Mouse (Mus musculus): ENCODE measurements around the gene Ptdss2. TPM values are rescaled to one million over a fixed set of nuclear protein-coding genes. Genes with fewer than 3 reads are reported as not detected.

Ptdss2 gene
- polyA plus RNA-seq, 1 experiment = 346 TPM

DNA sequence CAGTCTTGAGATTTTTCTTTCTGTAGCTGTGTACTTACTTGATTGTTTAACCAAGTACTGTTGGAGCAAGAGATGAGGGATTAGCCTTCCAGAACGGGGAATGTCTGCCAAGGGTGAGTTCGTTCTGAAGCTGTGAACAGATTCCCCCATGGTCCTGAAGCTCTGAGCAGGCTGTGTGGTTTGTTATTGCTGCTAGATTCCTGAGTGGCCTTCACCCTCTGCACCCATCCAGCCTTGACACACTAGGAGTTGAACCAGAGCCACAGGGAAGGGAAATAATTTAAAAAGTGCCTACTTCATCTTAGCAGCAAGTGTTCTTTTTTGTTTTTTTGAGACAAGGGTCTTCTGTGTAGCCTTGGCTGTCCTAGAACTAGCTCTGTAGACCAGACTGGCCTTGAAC is 21.7 kb downstream of the Ptdss2 start:
- H3K27ac ChIP-seq (ENCODE audit: control insufficient read depth, insufficient read depth, low read depth, low read length) = no peak overlapping the region
- no peaks in the 10 kb centered on the region; the same call in 1 of the 2 replicates for H3K36me3 ChIP-seq (ENCODE audit: control insufficient read depth, insufficient read depth, low read length)
- peaks cover 6% of the 10 kb centered on the region; the same call in 1 of the 2 replicates for H3K4me1 ChIP-seq (ENCODE audit: control insufficient read depth, insufficient read depth, low read length)
- H3K27me3 ChIP-seq (ENCODE audit: control insufficient read depth, insufficient read depth, low read length) = no peaks in the 10 kb centered on the region
- TF ChIP-seq CTCF (IDR thresholded peaks at IDR 0.05; ENCODE audit: control insufficient read depth, insufficient read depth, insufficient replicate concordance, low read depth, low read length) (no peak), POLR2A (IDR thresholded peaks at IDR 0.05; ENCODE audit: control insufficient read depth, low read depth, low read length) (no peak)
- H3K4me3 ChIP-seq (ENCODE audit: control insufficient read depth, low read depth, low read length) = no peak overlapping the region

DNA sequence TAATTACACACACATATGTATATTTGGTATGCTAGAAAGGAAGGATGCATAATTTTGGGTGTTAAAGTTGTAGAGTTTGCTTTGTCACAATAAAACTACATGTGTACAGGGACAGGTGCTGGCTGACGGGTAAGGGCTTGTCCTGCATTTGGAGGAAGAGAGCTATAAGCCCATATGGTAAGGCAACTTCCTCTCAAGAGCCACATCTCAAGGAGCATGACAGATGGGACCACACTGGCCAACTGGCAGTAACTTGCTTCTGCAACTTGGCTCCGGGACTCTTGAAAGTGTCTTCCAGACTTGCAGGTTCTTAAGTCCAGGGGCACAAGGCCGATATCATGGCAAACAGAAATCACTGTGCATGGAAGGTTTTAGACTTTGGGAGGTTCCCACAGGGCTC is 22.5 kb downstream of the Ptdss2 start:
- peaks cover 3% of the 10 kb centered on the region for H3K36me3 ChIP-seq (ENCODE audit: control insufficient read depth, insufficient read depth, low read length)
- H3K27ac ChIP-seq (ENCODE audit: control insufficient read depth, insufficient read depth, low read depth, low read length) = no peak overlapping the region
- H3K4me3 ChIP-seq (ENCODE audit: control insufficient read depth, low read depth, low read length) = no peak overlapping the region
- no peak for TF ChIP-seq CTCF (IDR thresholded peaks at IDR 0.05; ENCODE audit: control insufficient read depth, insufficient read depth, insufficient replicate concordance, low read depth, low read length)
- no peak for TF ChIP-seq POLR2A (IDR thresholded peaks at IDR 0.05; ENCODE audit: control insufficient read depth, low read depth, low read length)
- H3K27me3 ChIP-seq (ENCODE audit: control insufficient read depth, insufficient read depth, low read length) = no peaks in the 10 kb centered on the region
- peaks cover 6% of the 10 kb centered on the region; the same call in 1 of the 2 replicates for H3K4me1 ChIP-seq (ENCODE audit: control insufficient read depth, insufficient read depth, low read length)

DNA sequence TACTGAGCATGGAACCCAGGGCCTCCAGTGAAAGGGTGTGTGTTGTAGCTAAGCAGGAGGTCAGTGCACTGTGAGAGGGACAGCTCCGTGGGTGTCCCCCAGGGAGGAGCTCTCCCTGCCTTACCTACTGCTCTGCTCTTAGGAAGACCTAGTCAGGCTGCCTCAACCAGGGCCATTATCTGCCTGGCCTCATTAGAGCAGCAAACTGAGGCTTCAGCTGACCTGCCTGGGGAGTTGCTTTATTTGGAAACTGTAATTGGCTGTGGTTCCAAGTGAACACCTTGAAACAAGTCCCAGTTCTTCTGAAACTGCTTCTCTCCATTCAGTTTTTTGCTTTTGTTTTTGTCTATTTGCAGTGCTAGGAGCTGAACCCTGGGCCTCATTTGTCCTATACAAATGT is 23.2 kb downstream of the Ptdss2 start:
- H3K4me3 ChIP-seq (ENCODE audit: control insufficient read depth, low read depth, low read length) = no peak overlapping the region
- peaks cover 3% of the 10 kb centered on the region for H3K36me3 ChIP-seq (ENCODE audit: control insufficient read depth, insufficient read depth, low read length)
- no peaks in the 10 kb centered on the region for H3K27me3 ChIP-seq (ENCODE audit: control insufficient read depth, insufficient read depth, low read length)
- H3K4me1 ChIP-seq (ENCODE audit: control insufficient read depth, insufficient read depth, low read length) = peaks cover 6% of the 10 kb centered on the region; the same call in 1 of the 2 replicates
- no peak for TF ChIP-seq CTCF (IDR thresholded peaks at IDR 0.05; ENCODE audit: control insufficient read depth, insufficient read depth, insufficient replicate concordance, low read depth, low read length)
- no peak for TF ChIP-seq POLR2A (IDR thresholded peaks at IDR 0.05; ENCODE audit: control insufficient read depth, low read depth, low read length)
- H3K27ac ChIP-seq (ENCODE audit: control insufficient read depth, insufficient read depth, low read depth, low read length) = no peak overlapping the region

- TF ChIP-seq CTCF (IDR thresholded peaks at IDR 0.05; ENCODE audit: control insufficient read depth, insufficient read depth, insufficient replicate concordance, low read depth, low read length) = no peak
- no peak for TF ChIP-seq POLR2A (IDR thresholded peaks at IDR 0.05; ENCODE audit: control insufficient read depth, low read depth, low read length)
- peaks cover 3% of the 10 kb centered on the region for H3K36me3 ChIP-seq (ENCODE audit: control insufficient read depth, insufficient read depth, low read length)
- no peak overlapping the region for H3K27ac ChIP-seq (ENCODE audit: control insufficient read depth, insufficient read depth, low read depth, low read length)
- H3K4me3 ChIP-seq (ENCODE audit: control insufficient read depth, low read depth, low read length) = no peak overlapping the region
- peaks cover 6% of the 10 kb centered on the region; the same call in 1 of the 2 replicates for H3K4me1 ChIP-seq (ENCODE audit: control insufficient read depth, insufficient read depth, low read length)
- no peaks in the 10 kb centered on the region for H3K27me3 ChIP-seq (ENCODE audit: control insufficient read depth, insufficient read depth, low read length)
These were observed 23.9 kb downstream of the Ptdss2 start for GRCm38 (mm10) chr7:141146043-141146595.

GRCm38 (mm10) chr7:141147044-141147443 is 24.9 kb downstream of the Ptdss2 start:
- Histone ChIP-seq H3K4me1 (ENCODE audit: control insufficient read depth, insufficient read depth, low read length) (peaks cover 6% of the 10 kb centered on the region; the same call in 1 of the 2 replicates), H3K27ac (ENCODE audit: control insufficient read depth, insufficient read depth, low read depth, low read length) (no peak overlapping the region; the same call in 1 of the 2 replicates), H3K4me3 (ENCODE audit: control insufficient read depth, low read depth, low read length) (no peak overlapping the region), H3K36me3 (ENCODE audit: control insufficient read depth, insufficient read depth, low read length) (peaks cover 3% of the 10 kb centered on the region), H3K27me3 (ENCODE audit: control insufficient read depth, insufficient read depth, low read length) (no peaks in the 10 kb centered on the region)
- no peak for TF ChIP-seq CTCF (IDR thresholded peaks at IDR 0.05; ENCODE audit: control insufficient read depth, insufficient read depth, insufficient replicate concordance, low read depth, low read length)
- no peak for TF ChIP-seq POLR2A (IDR thresholded peaks at IDR 0.05; ENCODE audit: control insufficient read depth, low read depth, low read length)

GRCm38 (mm10) chr7:141148639-141149038 is 26.5 kb downstream of the Ptdss2 start:
- Histone ChIP-seq H3K27me3 (ENCODE audit: control insufficient read depth, insufficient read depth, low read length) (no peaks in the 10 kb centered on the region), H3K36me3 (ENCODE audit: control insufficient read depth, insufficient read depth, low read length) (peaks cover 3% of the 10 kb centered on the region), H3K4me3 (ENCODE audit: control insufficient read depth, low read depth, low read length) (no peak overlapping the region), H3K4me1 (ENCODE audit: control insufficient read depth, insufficient read depth, low read length) (peaks cover 3% of the 10 kb centered on the region; the same call in 1 of the 2 replicates), H3K27ac (ENCODE audit: control insufficient read depth, insufficient read depth, low read depth, low read length) (no peak overlapping the region)
- TF ChIP-seq POLR2A (IDR thresholded peaks at IDR 0.05; ENCODE audit: control insufficient read depth, low read depth, low read length) (no peak), CTCF (IDR thresholded peaks at IDR 0.05; ENCODE audit: control insufficient read depth, insufficient read depth, insufficient replicate concordance, low read depth, low read length) (no peak)

DNA sequence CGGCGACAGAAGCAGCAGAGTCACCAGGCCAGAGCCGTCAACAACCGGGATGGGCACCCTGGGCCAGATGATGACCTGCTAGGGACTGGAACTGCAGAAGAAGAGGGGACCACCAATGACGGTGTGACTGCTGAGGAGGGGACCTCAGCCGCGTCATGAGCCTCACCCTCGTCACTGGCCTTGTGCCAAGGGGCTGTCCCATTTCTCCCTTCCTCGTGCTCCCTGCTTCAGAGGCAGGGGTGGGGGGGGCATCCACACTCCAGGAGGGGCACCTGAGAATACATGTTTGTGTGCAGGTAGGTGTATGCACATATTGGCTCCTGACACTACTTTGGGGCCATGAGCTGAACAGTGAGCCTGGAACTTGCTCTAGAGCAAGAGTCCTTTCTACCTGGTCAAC is 33.2 kb downstream of the Ptdss2 start:
- Histone ChIP-seq H3K27me3 (ENCODE audit: control insufficient read depth, insufficient read depth, low read length) (no peaks in the 10 kb centered on the region), H3K4me1 (ENCODE audit: control insufficient read depth, insufficient read depth, low read length) (no peaks in the 10 kb centered on the region), H3K36me3 (ENCODE audit: control insufficient read depth, insufficient read depth, low read length) (no peaks in the 10 kb centered on the region; the same call in 1 of the 2 replicates), H3K27ac (ENCODE audit: control insufficient read depth, insufficient read depth, low read depth, low read length) (no peak overlapping the region), H3K4me3 (ENCODE audit: control insufficient read depth, low read depth, low read length) (no peak overlapping the region)
- no peak for TF ChIP-seq CTCF (IDR thresholded peaks at IDR 0.05; ENCODE audit: control insufficient read depth, insufficient read depth, insufficient replicate concordance, low read depth, low read length)
- no peak for TF ChIP-seq POLR2A (IDR thresholded peaks at IDR 0.05; ENCODE audit: control insufficient read depth, low read depth, low read length)
